Mouse (Mus musculus): ENCODE results near the gene Serp2.

GRCm38 (mm10) chr14:76513395-76514049 is 43.2 kb downstream of the Serp2 start:
- TF ChIP-seq CTCF (IDR thresholded peaks at IDR 0.05; ENCODE audit: low read depth) = no peak
- TF ChIP-seq EP300 (IDR thresholded peaks at IDR 0.05; ENCODE audit: low read depth) = no peak
